Mouse (Mus musculus) kidney, postnatal 36 days (tissue): ENCODE measurements around the gene Mettl25.
A peak's percentile ranks its signal among the peaks of the same experiment; 100 is the strongest.

ENCODE experiments used
- DNase-seq, 2 experiments: peaks; one replicate each; pipeline ENCODE4 v3.0.0; 2021 to 2022; ENCODE audit warnings: mixed read lengths in 2 of 2

Gene Mettl25

DNA sequence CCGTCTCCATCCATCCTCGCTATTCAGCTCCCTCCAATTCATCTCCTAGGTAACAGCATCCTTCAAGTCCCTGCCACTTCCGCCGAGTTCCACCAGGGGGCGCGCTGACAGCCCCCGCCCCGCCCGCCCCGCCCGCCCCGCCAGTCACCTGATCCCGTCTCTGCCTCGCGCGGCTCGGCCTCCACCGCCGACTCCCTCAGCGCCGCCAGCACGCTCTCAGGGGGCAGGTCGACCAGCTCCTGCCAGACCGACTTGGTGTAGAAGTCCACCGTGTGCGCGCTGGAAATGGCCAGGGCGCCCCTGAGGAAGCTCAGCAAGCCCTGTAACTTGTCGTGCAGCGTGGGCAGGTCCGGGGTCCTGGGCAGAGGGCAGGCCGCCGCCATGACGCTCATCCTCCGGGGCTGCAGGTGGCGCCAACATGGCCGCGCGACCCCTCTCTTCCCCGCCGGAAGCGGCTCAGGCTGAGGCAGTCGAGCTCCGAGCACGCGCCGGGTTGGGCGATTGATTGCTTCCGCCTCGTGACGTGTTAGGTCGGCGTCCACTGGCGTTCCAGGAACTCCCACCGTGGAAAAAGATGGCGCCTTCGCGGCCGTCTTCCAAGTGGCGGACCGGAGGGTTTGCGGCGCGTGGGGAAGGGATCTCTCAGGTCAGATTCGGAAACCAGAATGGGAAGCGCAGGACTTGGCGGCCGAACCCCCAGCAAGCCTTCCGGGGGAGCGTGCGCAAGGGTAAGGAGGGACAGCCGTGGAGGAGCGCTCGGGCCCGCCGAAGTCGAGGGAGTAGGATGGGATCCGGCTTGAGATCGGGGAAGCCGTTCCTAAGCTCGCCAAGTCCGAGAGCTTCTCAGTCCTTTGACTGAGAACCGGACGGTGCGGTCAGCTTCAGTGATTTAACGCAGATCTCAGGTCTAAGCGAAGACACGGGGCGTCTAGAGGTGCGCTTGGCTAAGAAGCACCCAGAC, at the start of gene Mettl25, which contains the start of gene Ccdc59:
Gene Mettl25 (minus strand): TSS at position 453 of the 961 bp plus-strand sequence.
Gene Ccdc59 (plus strand): TSS at position 140 of the 961 bp plus-strand sequence.
- peak; percentile 96 to 97 for DNase-seq

DNA sequence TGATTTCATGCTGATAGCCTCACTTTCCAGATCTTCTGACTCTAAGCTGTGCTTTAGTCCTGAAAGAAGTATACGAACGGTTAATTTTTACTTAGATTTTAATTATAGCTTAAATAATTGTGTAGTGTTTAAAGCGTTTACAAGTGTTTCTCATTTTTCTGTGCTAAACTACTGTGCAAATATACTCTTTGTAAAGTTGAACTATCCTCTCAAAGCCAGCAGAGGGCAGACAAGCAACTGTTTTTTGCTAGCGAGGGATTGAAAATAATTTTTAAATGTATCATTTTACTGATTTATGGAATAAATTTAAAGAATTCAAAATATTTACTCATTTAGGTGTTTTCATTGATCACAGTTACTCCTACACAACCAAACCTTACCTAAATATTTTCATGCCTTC, 26.1 kb upstream of the Mettl25 start:
- DNase-seq, result peak in 1 of 2 experiments; percentile 19

DNA sequence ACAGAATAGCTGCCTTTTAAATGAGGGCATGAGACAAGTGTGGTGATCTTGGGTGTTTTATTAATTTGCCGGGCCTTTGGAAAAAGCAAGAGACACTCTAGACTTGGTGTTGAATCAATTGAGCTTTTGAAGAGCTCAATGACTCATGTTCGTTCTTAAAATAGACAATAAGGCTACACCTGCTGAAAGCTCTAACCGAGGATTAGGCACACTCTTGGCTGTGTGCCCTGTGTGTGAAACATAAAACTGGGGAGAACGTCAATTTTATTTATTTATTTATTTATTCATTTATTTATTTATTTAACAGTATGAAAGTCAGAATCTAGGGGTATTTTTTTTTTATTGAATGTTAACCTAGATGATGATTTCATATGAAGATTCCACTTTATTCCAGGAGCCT, 10.0 kb upstream of the Mettl25 start:
- DNase-seq, result no peak

DNA sequence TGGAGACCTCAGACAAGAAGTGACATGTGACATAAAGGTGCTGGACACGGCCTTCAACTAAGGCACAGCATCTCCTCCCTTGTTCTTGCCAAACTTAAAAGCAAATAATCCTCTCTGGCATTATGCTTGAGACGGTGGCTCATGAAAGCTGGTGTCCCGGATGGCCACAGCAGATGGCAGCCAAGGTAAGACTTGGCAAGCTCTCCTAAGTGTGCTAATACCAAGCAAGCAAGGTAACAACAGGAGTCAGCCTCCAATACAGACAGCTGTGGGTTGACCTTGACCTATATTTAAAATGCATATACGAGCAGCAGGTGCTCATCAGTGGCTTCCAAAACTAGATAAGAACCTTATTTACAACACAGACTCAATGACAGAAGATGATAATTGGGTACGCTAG, 9.1 kb upstream of the Mettl25 start:
- no peak for DNase-seq

DNA sequence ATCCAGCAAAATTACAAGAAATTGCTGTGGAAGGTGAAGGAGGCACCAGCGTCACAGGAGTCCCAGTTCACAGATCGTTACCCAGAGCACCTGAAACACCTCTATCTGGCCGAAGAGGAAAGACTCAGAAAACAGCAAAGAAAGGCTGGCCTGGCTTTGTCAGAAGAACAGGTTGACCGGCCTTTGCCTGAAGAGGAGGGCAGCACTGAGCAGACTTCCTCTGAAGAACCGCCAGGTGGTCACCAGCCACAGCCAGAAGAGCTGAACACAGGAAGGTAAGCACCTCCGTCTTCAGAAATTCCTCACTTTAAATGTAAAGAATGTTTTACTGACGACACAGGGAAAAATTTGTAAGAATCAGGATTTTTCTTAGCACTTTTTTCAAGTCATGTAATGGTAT, 1.4 kb upstream of the Mettl25 start:
- DNase-seq, result peak in 1 of 2 experiments; percentile 8

DNA sequence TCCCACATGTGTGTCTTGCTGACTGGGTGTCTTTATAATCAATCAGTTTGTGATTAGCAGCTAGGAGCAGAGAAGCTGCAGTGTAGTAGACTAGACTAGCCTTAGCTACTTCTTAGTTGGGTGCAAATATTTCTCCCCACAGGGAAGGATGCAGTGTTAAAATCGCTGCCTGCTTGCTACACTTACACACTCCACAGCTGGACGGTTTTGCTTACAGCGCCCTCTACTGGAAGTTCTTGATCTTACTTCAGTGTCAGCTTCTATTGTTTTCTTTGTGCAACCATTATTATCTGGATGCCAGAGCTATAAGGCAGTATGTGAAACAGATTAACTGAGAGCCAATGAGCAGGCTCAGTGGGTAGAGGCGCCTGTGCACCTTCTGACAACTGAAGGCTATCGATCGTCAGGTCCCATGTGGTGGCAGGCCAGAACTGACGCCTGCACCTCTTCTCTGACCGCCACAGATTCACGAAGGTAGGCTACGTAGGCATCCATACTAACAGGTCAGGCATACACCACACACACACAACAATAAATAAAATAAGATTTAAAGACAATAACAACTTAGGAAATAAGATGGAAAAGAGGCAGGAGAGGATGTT, 6.5 kb downstream of the Mettl25 start:
- DNase-seq, result peak in 1 of 2 experiments; percentile 6

DNA sequence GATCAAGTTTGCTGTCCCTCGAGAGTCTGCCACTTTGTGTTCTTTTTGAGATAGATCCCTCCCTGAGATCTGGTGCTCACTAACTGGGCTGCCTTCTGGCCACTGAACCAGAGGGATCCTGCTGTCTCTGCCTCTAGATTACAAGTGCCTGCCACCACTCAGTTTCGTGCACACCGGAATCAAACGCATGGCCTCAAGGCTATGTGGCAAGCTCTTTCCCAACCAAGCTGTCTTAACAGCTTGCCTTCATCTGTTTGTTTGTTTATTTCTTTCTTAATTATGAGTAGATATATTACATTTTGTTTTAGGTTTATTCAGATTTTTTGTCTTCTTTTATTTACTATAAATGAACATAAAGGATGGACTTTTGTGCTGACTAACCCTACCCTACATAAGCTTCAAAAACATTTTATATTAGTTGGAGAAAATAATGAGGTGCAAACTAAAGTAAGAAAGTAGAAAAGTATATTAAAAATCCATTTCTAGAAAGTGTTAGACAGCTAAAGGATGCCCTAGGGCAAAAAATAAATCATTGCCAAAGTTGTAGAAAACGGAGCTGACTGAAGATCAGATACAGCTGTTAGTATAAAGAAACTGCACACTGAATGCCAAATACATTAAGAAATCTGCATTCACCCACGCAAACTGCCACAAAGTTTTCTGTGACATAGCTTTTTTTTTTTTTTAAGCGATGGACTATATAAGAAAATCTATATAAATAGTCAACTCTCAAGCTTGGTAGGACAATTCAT, 34.7 kb downstream of the Mettl25 start:
- no peak for DNase-seq

DNA sequence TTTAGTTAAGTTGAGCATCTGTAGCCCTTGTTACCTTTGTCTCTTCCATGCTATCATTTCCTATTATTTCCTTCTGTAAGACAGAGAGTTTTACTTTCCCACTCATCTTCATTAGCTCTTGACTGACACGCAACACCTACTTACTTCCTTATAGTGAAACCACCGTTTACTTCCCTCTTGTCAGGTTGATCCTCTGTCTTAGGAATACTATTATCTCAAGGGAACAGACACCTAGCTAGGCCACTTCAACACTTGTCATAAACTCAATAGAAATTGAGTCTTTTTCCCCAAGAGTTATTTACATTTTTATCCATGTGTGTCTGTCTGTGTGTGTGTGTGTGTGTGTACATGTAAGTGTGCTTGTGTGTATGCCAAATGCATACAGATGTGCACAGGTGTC, 37.7 kb downstream of the Mettl25 start:
- DNase-seq, result no peak

DNA sequence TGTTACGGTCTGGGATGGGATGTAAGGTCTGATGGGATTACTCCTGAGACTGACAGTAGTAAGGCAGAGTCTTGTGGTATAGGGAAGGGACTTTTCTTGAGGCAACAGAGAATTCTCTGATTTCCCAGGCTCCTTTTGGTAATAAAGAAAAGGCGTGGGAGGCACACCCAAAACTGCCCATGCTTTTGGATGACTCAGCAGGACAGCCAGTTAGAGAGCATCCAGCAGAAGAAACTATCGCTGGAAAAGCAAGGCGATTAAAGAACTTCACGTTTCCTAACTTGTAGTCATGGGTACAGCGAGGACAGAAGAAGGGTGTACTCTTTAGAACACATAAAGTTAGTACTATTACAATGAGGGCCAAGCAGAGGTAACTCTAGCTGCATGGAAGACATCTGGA, 39.0 kb downstream of the Mettl25 start:
- no peak for DNase-seq

DNA sequence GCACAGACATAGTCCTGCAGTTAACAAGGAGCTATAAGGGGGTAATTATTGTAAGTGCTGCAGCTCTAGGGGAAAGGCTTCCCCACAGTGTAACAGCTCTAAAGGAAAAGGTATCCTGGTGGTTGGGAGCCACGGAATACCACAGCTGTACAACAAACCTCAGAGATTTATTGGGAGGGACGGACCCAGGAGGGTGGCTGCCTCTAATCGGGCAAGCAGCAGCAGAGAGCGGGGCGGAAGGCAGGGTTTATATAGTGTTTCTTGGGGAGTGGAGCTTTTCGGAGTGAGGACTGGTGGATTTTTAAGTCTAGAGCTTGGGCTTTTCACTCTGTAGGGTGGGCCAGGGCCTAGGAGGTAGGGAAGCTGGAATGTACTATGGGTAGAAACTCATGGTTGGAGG, 40.0 kb downstream of the Mettl25 start:
- no peak for DNase-seq

DNA sequence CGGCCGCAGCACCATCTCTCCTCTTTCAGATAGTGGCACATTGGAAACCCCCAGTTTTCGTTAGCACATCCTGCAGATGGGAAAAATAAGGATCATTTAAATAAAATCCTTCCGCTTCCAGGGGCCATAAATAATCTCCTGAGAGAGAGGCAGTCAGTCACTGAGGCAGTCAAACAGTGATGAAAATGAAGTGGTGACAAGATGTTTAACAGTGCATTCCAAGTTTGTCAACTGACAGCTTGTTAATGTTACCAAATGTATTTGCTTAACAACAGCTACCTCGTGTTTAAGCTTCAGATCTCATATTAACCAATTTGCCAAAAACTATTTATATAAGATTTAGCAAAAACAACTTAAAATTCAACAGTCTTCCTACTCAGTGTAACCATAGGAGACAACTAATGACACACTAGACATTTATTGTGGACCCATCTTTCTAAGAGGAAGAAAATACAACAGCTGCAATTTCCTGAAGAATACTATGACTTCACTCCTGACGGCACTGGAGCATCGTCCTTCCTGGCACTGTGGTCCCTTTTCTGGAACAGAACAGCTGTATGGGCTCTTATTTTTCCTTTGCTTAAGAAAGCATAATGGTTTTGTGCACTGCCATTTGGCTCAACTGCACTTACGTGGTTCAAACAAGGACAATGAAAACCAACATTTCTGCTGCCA, 43.8 kb downstream of the Mettl25 start:
- no peak for DNase-seq

DNA sequence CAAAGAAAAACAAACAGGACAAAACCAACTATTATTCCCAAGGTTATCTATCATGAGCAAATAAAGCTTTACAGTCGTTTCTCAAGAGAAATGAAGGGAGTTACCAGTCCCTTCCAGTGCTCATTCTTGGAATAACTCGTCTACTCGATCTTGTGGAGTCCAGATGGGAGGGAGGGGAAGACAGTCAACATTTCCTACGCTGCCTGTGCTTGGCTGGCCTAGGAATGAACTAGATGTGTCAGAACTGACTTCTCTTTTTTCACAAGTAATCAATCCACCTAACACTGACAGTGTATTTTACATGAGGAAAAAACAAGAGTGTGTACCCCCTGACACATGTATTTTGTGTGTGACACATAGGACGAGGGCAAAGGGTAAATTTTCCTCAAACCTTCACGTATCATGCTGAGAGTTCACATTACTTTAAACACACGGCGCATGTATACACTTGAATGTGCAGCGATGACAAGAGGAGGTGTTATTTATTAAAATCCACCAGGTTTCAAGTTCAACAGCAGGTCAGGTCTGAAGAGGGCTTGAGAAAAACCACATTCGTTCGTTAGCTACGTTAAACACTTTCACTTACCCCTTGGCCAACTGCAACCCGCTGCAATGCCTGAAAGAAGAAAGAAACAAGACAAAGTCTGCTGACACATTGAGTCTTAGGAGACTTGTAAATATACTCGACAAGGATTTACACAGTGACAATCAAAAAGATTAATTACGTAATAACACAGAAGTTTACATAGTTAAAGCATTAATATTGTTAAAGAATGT, 47.2 kb downstream of the Mettl25 start:
- no peak for DNase-seq

DNA sequence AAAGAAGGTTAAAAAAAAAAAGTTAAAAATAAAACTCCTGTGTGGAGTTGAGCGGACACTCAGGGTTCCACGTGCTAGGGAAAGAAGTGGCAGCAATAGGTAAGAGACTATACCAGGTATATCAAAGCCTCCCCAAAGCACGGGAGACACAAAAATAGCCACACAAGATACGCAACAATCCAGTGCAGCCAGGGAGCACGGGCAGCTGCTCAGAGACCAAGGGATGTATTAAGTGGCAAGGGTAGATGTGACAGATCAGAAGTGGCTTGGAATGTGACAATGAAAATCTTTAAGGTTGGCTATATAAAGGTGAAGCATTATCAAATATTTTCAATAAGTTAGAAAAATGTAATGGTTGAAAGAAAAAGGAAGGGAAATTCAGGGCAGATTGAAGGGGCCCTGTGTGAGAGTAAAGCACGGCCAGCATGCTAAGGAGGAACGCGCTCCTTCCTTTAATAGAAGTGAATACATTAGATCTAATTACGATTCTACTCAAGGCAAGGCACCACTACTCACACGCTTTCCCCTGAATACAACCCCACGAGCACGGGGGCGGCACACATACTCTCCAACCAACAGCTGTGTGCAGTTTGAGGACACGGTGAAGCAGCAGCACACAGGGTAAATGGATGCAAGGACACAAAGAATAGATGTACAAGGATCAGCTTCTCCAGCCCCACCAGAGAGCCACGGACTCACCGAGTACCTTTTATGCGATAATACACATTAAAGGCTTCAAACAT, 52.3 kb downstream of the Mettl25 start:
- no peak for DNase-seq

DNA sequence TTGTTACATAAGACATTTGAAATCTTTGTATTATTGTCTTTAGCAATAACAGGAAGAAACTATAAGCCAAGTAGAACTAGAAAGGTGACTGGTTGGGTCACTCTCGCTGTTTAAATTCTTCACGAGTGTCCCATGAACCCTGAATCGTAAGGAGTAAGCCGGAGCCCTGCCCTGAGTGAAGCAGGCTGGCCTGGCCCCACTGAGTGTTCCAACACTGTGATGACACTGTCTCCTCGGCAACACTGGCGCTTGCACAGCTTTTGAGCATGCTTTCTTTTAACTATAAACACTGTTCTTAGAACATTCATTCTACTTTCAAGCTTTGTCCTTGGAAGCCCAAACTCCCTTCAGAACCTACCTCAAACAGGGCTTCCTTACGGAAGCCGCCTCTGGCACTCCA, 57.4 kb downstream of the Mettl25 start:
- DNase-seq, result no peak

DNA sequence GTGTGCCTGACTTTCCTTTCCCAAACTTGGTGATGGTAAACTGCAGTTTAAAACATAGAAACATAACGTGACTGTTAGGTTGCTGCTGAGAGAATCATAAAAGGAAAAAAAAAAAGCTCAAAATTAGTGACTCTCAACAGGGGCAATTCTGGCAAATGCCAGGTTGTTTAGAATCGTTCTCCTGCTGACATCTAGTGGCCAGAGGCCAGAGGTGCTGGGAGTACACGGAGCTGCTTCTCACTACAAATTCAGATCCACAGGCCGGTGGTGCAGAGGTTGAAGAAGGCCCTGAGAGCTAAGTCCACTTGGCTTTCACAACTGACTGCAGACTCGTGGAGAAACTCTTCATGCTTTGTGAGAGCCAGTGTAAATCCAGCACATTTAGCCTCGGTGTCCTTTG, 66.8 kb downstream of the Mettl25 start:
- DNase-seq, result peak; percentile 84 to 85

DNA sequence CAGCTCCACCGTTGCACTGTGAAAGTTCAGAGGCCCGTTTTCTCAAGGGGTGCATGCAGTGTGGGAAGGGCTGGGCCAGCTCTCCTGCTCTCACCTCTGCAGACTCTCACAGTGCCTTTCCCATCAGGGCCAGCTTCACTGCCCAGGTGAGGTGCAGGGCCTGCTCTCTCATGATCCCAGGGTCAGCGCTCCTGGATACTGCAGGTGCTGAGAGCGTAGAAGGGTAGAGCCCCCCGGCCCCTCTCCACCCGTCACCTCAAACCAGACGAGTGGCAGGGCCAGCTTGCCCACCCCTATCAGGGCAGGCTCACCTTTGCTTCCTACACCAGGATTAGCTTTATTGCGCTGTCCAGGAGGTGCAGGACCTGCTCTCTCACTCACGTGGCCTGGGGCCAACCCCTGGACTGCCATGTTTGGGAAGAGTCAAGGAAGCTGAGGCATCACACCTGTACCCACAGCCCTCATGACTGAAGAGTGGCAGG, 68.3 kb downstream of the Mettl25 start:
- DNase-seq, result no peak

DNA sequence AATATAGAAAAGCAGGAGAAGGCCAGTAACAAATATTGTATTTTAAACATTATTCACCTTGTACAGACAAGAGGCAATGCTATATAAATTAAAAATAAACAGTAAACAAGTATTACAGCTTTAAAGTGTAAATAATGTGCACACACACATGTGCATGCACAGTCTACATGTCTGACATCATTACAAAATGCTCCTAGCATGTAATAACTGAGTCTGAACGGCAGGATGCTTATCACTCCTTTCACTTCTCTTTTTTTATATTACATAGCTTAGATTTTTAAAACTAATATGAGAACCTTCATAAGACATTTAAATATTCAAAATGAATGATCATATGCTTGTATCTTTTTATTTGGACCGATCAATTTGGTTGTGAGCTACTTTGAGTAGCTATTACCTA, 77.2 kb downstream of the Mettl25 start:
- no peak for DNase-seq

DNA sequence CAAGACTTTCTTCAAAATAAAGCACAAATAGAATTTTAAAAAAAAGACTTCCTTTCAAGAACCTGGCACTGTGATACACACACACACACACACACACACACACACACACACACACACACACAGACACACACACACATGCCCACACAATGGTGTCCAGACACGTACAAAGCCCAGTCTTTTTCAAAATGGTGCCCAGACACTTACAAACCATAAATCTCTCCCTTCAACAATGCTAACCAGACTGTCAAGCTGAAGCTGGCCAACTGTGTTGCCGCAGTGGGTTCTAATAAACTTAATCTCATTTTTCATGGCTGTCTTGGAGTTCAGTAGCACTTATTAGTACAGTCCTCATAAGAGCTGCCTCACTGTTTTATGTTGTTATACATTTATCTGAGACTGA, 80.7 kb downstream of the Mettl25 start:
- no peak for DNase-seq

DNA sequence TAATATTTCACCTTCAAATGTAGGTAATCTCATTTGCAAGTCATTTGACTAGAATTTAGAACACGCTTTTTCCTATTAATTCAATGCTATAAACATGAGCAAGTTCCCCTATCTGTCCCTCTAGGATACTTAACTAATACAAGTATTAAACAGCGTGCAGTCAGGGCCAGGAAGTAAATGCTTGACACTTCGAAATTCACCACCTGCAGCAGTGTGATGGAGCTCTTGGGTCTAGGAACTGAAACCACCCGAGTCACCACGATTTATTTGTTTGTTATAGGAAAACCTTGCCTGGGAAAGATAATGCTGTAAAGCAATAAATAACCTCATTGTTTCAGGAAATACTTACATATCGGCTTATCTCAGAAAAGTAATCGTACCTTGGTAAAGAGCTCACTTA, 81.1 kb downstream of the Mettl25 start:
- DNase-seq, result no peak

DNA sequence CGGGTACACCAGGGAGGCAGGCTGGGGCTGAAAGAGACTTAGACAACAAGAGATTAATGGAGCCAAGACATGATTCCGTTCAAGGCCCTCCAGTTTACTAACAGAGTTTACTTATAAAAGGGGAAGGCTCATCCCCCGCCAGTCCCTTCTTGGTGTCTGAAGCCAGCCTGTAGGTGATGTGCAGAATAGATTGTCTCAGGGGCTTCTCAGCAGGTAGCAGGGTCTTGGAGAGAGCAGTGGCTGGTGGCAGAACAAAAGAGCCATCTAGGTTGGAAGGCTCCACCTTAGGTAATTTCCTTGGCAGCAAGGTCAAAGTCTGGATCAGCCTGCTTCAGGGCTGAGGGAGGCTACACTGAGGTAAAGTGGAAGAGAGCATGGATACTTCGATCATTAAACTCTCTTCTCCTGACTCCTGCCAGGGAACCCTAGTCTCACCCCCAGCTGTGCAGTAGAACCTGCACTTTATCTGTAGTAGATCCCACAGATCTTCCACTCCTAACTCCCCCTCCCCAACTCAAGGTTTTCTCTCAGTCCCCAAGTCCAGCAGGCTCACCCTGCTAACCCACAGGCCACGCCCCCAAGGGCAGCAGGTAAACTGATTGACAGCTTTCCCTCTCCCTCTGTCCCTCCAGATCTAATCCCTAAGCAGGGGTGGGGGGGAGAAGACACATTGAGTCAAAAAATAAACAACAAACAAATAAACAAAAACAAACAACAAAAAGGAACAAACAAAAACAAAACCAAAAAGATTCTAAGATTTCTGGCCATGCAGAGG, 87.2 kb downstream of the Mettl25 start:
- no peak for DNase-seq
